ENCODE assay signal across 8 mouse cellular contexts in the genomic region with DNA sequence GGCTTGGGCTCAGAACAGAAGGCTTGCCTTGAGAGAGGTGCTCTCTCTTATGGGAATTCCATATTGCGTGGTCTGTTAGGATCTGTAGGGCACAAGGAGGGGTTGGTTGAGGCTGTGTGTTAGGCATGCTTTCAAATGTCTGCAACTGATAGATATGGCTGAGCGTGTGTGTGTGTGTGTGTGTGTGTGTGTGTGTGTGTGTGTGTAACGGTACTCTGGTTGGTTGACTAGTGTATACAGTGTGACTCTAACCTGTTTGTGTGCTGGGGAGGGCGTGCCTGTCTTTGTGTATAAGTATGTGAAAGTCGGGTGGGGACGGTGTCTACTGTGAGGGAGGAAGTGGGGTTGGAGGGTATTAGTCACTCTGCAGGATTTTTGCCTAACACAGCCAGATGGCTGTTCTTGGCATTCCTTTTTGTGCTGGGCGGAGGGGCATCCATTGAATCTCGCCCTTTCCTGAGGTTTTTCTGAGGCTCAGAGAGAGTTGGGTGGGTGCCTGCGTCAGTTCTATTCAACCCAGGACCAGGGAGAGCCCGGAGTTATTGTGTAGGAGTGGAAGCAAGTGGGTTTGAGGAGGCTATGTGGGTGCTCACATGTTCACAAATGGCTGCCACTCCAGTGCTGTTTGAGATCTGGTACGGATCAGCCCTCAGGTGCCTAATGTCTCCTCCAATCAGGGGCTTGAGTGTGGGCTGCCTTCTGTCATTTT. TPM values are rescaled to one million over a fixed set of nuclear protein-coding genes. Genes with fewer than 3 reads are reported as not detected.
DNase-seq lines count a peak whose midpoint lies in the region; ATAC-seq and TF ChIP-seq lines count a peak whose summit lies in the region.

No protein-coding gene starts in this region.

- no peak for TF ChIP-seq CTCF in bone marrow, adult 2 months (IDR thresholded peaks at IDR 0.05; ENCODE audit: control insufficient read depth, insufficient read depth, low read length)
- no peak for TF ChIP-seq CTCF in lung, embryonic 14.5 days (IDR thresholded peaks at IDR 0.05; ENCODE audit: low read depth)

- H3K4me1 ChIP-seq in bone marrow, adult 2 months (ENCODE audit: control insufficient read depth, insufficient read depth, low read length) = peaks cover 3% of the 10 kb centered on the region
- peaks cover 8% of the 10 kb centered on the region; the same call in 1 of the 2 replicates for H3K4me1 ChIP-seq in forebrain, embryonic 11.5 days (replicated peaks; ENCODE audit: control insufficient read depth, insufficient read depth, low read length)
- H3K4me1 ChIP-seq in lung, embryonic 14.5 days (ENCODE audit: insufficient read depth) = 0 out of 2 replicates have a peak, but pooled peaks cover 7% of the 10 kb centered on the region

- ATAC-seq in forebrain, embryonic 11.5 days (replicated peaks; ENCODE audit: low FRiP score) = peak; percentile 67
- ATAC-seq in hematopoietic stem cell, adult 5-6 weeks (replicated peaks in 1 of 2; ENCODE audit: insufficient read depth in 1 of 2, low FRiP score in 2 of 2, low TSS enrichment in 1 of 2, low read depth in 1 of 2, poor library complexity in 2 of 2, severe bottlenecking in 2 of 2) = peak; percentile 34 to 41
- peak; percentile 75 for ATAC-seq in lung, embryonic 14.5 days (ENCODE audit: insufficient read depth)

- WGBS in bone marrow, adult 2 months = 5% methylated on average over 11 of the region's 11 CpGs
- WGBS in forebrain, embryonic 11.5 days = 63% methylated on average over 11 of the region's 11 CpGs
- WGBS in lung, embryonic 14.5 days = 19% methylated on average over 11 of the region's 11 CpGs

- no peaks in the 10 kb centered on the region for H3K9me3 ChIP-seq in forebrain, embryonic 11.5 days (ENCODE audit: control insufficient read depth, low read length)
- no peaks in the 10 kb centered on the region for H3K9me3 ChIP-seq in lung, embryonic 14.5 days (ENCODE audit: low read depth, low read length)

- peak; percentile 87 for DNase-seq in CD4-positive, CD25-positive, alpha-beta regulatory T cell, adult 2 months (ENCODE audit: low read depth, low spot score)
- DNase-seq in forebrain, embryonic 11.5 days (ENCODE audit: low spot score) = peak; percentile 55
- DNase-seq in layer of hippocampus, adult 9-11 months = peak; percentile 92
- DNase-seq in lung, embryonic 14.5 days = peak; percentile 66
- DNase-seq in right cerebral cortex, adult 18-20 months = peak; percentile 93
- DNase-seq in embryo, embryonic 10.5 days (ENCODE audit: low spot score) = no peak

- H3K4me3 ChIP-seq in bone marrow, adult 2 months (replicated peaks; ENCODE audit: control insufficient read depth, low read depth, low read length) = peak overlapping the region; percentile 76
- peak overlapping the region; percentile 42 for H3K4me3 ChIP-seq in forebrain, embryonic 11.5 days (ENCODE audit: low read depth, low read length)
- peak overlapping the region; percentile 41 for H3K4me3 ChIP-seq in lung, embryonic 14.5 days (ENCODE audit: low read depth, low read length)

- H3K27me3 ChIP-seq in forebrain, embryonic 11.5 days (ENCODE audit: control insufficient read depth, insufficient read depth, low read length) = peaks cover 14% of the 10 kb centered on the region
- H3K27me3 ChIP-seq in lung, embryonic 14.5 days (ENCODE audit: insufficient read depth, low read length) = peaks cover 28% of the 10 kb centered on the region

- H3K36me3 ChIP-seq in forebrain, embryonic 11.5 days (ENCODE audit: control insufficient read depth, insufficient read depth, low read length) = no peaks in the 10 kb centered on the region
- peaks cover 22% of the 10 kb centered on the region; the same call in 1 of the 2 replicates for H3K36me3 ChIP-seq in lung, embryonic 14.5 days (ENCODE audit: insufficient read depth)

- peak overlapping the region; percentile 77 for H3K27ac ChIP-seq in bone marrow, adult 2 months (ENCODE audit: control insufficient read depth, insufficient read depth, low read depth, low read length, poor library complexity)
- H3K27ac ChIP-seq in forebrain, embryonic 11.5 days (ENCODE audit: low read depth, low read length) = peak overlapping the region; percentile 39; the same call in 1 of the 2 replicates
- peak overlapping the region; percentile 92 for H3K27ac ChIP-seq in lung, embryonic 14.5 days (ENCODE audit: low read depth)

- peak overlapping the region; percentile 83 for H3K4me2 ChIP-seq in forebrain, embryonic 11.5 days (ENCODE audit: low read depth, low read length, severe bottlenecking)
- peak overlapping the region; percentile 91 for H3K4me2 ChIP-seq in lung, embryonic 14.5 days

- no peak for TF ChIP-seq POLR2A in bone marrow, adult 2 months (IDR thresholded peaks at IDR 0.05; ENCODE audit: borderline replicate concordance, control insufficient read depth, low read depth, low read length)

- H3K9ac ChIP-seq in forebrain, embryonic 11.5 days (ENCODE audit: low read length) = peak overlapping the region; percentile 65
- H3K9ac ChIP-seq in lung, embryonic 14.5 days = peak overlapping the region; percentile 58

RNA-seq across cellular contexts. Expression of gene Sfxn3, which starts 0.8 kb away (rescaled TPM):
- 8.1 and 13.5 TPM in 2 replicates for polyA plus RNA-seq in bone marrow, adult 2 months (2011; ENCODE audit: insufficient read depth, insufficient read length, low replicate concordance, missing spikeins)
- polyA plus RNA-seq in forebrain, embryonic 11.5 days (2014; fragmentation: Nextera tagmentation; extraction: Ambion mirVana) = 15.4 and 18.7 TPM in 2 replicates
- total RNA-seq in hematopoietic stem cell, adult 5-6 weeks (2017) = 12.0 and 16.0 TPM in 2 replicates
- polyA plus RNA-seq in lung, embryonic 14.5 days (2014; fragmentation: Nextera tagmentation; extraction: Ambion mirVana) = 18.3 and 19.6 TPM in 2 replicates

RNA-seq across cellular contexts. Expression of gene Pdzd7, which starts 2.6 kb away (rescaled TPM):
- polyA plus RNA-seq in bone marrow, adult 2 months (2011; ENCODE audit: insufficient read depth, insufficient read length, low replicate concordance, missing spikeins) = not detected in 2 replicates
- 0.61 and 0.63 TPM in 2 replicates for polyA plus RNA-seq in forebrain, embryonic 11.5 days (2014; fragmentation: Nextera tagmentation; extraction: Ambion mirVana)
- total RNA-seq in hematopoietic stem cell, adult 5-6 weeks (2017) = not detected in 2 replicates
- polyA plus RNA-seq in lung, embryonic 14.5 days (2014; fragmentation: Nextera tagmentation; extraction: Ambion mirVana) = 0.39 TPM in 2 replicates

RNA-seq across cellular contexts. Expression of gene Kazald1, which starts 27.0 kb away (rescaled TPM):
- 1.4 and 2.2 TPM in 2 replicates for polyA plus RNA-seq in bone marrow, adult 2 months (2011; ENCODE audit: insufficient read depth, insufficient read length, low replicate concordance, missing spikeins)
- 0.20 and 0.31 TPM in 2 replicates for polyA plus RNA-seq in forebrain, embryonic 11.5 days (2014; fragmentation: Nextera tagmentation; extraction: Ambion mirVana)
- total RNA-seq in hematopoietic stem cell, adult 5-6 weeks (2017) = 0.45 and 1.4 TPM in 2 replicates
- polyA plus RNA-seq in lung, embryonic 14.5 days (2014; fragmentation: Nextera tagmentation; extraction: Ambion mirVana) = 1.5 and 2.4 TPM in 2 replicates

RNA-seq across cellular contexts. Expression of gene Lzts2, which starts 33.9 kb away (rescaled TPM):
- 3.1 and 11.2 TPM in 2 replicates for polyA plus RNA-seq in bone marrow, adult 2 months (2011; ENCODE audit: insufficient read depth, insufficient read length, low replicate concordance, missing spikeins)
- 52.7 and 56.9 TPM in 2 replicates for polyA plus RNA-seq in forebrain, embryonic 11.5 days (2014; fragmentation: Nextera tagmentation; extraction: Ambion mirVana)
- 25.8 and 29.3 TPM in 2 replicates for total RNA-seq in hematopoietic stem cell, adult 5-6 weeks (2017)
- polyA plus RNA-seq in lung, embryonic 14.5 days (2014; fragmentation: Nextera tagmentation; extraction: Ambion mirVana) = 68.5 and 75.4 TPM in 2 replicates

RNA-seq across cellular contexts. Expression of gene Mrpl43, which starts 41.8 kb away (rescaled TPM):
- 18.7 and 23.9 TPM in 2 replicates for polyA plus RNA-seq in bone marrow, adult 2 months (2011; ENCODE audit: insufficient read depth, insufficient read length, low replicate concordance, missing spikeins)
- 71.4 and 78.1 TPM in 2 replicates for polyA plus RNA-seq in forebrain, embryonic 11.5 days (2014; fragmentation: Nextera tagmentation; extraction: Ambion mirVana)
- 14.6 and 25.5 TPM in 2 replicates for total RNA-seq in hematopoietic stem cell, adult 5-6 weeks (2017)
- polyA plus RNA-seq in lung, embryonic 14.5 days (2014; fragmentation: Nextera tagmentation; extraction: Ambion mirVana) = 61.3 and 63.6 TPM in 2 replicates

Comparison
In these comparisons a context has a peak if more than half of its experiments do, and no peak if none do; other contexts are left out.
1. H3K27ac ChIP-seq: peak in every context shown above with its lines; median percentile 92 in lung, embryonic 14.5 days; 77 in bone marrow, adult 2 months; 39 in forebrain, embryonic 11.5 days.